32 mouse cellular contexts compared by ENCODE assay signal in genomic region chr19:56691103-56691502, GRCm38 (mm10). TPM values are rescaled to one million over a fixed set of nuclear protein-coding genes. Genes with fewer than 3 reads are reported as not detected.
"Had no signal": no experiment of that assay in that cellular context is flagged by ENCODE, and none has a peak within 500 bp of the region (broad histone marks: within the 10 kb centered on the region; RNA-seq: fewer than 3 reads in every experiment).

No protein-coding gene starts in this region.

- H3K9me3 ChIP-seq: limb, embryonic 10.5 days; limb, embryonic 12.5 days; limb, embryonic 13.5 days; limb, embryonic 15.5 days; liver, embryonic 12.5 days; liver, embryonic 13.5 days; liver, embryonic 15.5 days; lung, embryonic 15.5 days; midbrain, embryonic 12.5 days; midbrain, embryonic 13.5 days; midbrain, embryonic 15.5 days; neural tube, embryonic 12.5 days; neural tube, embryonic 13.5 days had no signal

- H3K36me3 ChIP-seq: limb, embryonic 10.5 days; limb, embryonic 12.5 days; limb, embryonic 13.5 days; limb, embryonic 15.5 days; liver, embryonic 12.5 days; liver, embryonic 13.5 days; liver, embryonic 15.5 days; lung, embryonic 15.5 days; midbrain, embryonic 12.5 days; midbrain, embryonic 13.5 days; midbrain, embryonic 15.5 days; neural tube, embryonic 12.5 days; neural tube, embryonic 13.5 days had no signal

- H3K4me3 ChIP-seq: limb, embryonic 10.5 days; limb, embryonic 12.5 days; limb, embryonic 13.5 days; limb, embryonic 15.5 days; liver, embryonic 12.5 days; liver, embryonic 13.5 days; liver, embryonic 15.5 days; lung, embryonic 15.5 days; megakaryocyte, embryonic 14.5 days; midbrain, embryonic 12.5 days; midbrain, embryonic 13.5 days; midbrain, embryonic 15.5 days; myocyte; neural tube, embryonic 12.5 days; neural tube, embryonic 13.5 days had no signal

- DNase-seq: left cerebral cortex, postnatal 4 days; liver; liver, embryonic 13.5 days; liver, postnatal 0 days; lung, adult 18-20 months; lung, adult 2 months; lung, embryonic 14.5 days; lung, postnatal 10 days; lung, postnatal 14 days; lung, postnatal 36 days; lung, postnatal 4 days; midbrain, embryonic 14.5 days had no signal

- ATAC-seq: liver, embryonic 12.5 days; liver, postnatal 0 days; lung, postnatal 0 days; midbrain, embryonic 13.5 days; midbrain, embryonic 15.5 days; midbrain, embryonic 16.5 days had no signal

- H3K27ac ChIP-seq: limb, embryonic 10.5 days; limb, embryonic 12.5 days; limb, embryonic 13.5 days; limb, embryonic 15.5 days; liver, embryonic 12.5 days; liver, embryonic 13.5 days; liver, embryonic 14.5 days; liver, embryonic 15.5 days; lung, embryonic 15.5 days; macrophage; midbrain, embryonic 12.5 days; midbrain, embryonic 13.5 days; midbrain, embryonic 15.5 days; neural tube, embryonic 12.5 days; neural tube, embryonic 13.5 days had no signal

- H3K4me1 ChIP-seq: liver, embryonic 12.5 days; liver, embryonic 13.5 days; midbrain, embryonic 12.5 days; midbrain, embryonic 15.5 days; neural tube, embryonic 12.5 days had no signal

- H3K9ac ChIP-seq: limb, embryonic 12.5 days; limb, embryonic 13.5 days; limb, embryonic 15.5 days; liver, embryonic 12.5 days; liver, embryonic 13.5 days; liver, embryonic 14.5 days; liver, embryonic 15.5 days; liver, postnatal 0 days; lung, embryonic 14.5 days; lung, embryonic 15.5 days; midbrain, embryonic 12.5 days; midbrain, embryonic 13.5 days; midbrain, embryonic 15.5 days; neural tube, embryonic 12.5 days; neural tube, embryonic 13.5 days had no signal

- H3K27me3 ChIP-seq: limb, embryonic 12.5 days; limb, embryonic 13.5 days; limb, embryonic 15.5 days; liver, embryonic 12.5 days; liver, embryonic 13.5 days; liver, embryonic 15.5 days; lung, embryonic 15.5 days; midbrain, embryonic 12.5 days; midbrain, embryonic 13.5 days; midbrain, embryonic 15.5 days; neural tube, embryonic 12.5 days; neural tube, embryonic 13.5 days had no signal

- H3K4me2 ChIP-seq: limb, embryonic 12.5 days; limb, embryonic 13.5 days; limb, embryonic 15.5 days; liver, embryonic 11.5 days; liver, embryonic 12.5 days; liver, embryonic 13.5 days; liver, embryonic 15.5 days; lung, embryonic 14.5 days; lung, embryonic 15.5 days; midbrain, embryonic 12.5 days; midbrain, embryonic 13.5 days; midbrain, embryonic 15.5 days; neural tube, embryonic 12.5 days; neural tube, embryonic 13.5 days had no signal

RNA-seq across cellular contexts. Expression of gene Adrb1, which starts 30.9 kb away (rescaled TPM):
- total RNA-seq: megakaryocyte-erythroid progenitor cell, adult 5-6 weeks had no signal
